ENCODE assay signal across 8 mouse cellular contexts in genomic region chr5:140608634-140609015, GRCm38 (mm10). TPM values are rescaled to one million over a fixed set of nuclear protein-coding genes. Genes with fewer than 3 reads are reported as not detected.
DNase-seq lines count a peak whose midpoint lies in the region; ATAC-seq and TF ChIP-seq lines count a peak whose summit lies in the region.

No protein-coding gene starts in this region.

- peak overlapping the region; percentile 83 for H3K9ac ChIP-seq in liver, adult 2 months (ENCODE audit: low read depth, low read length)
- peak overlapping the region; percentile 83 for H3K9ac ChIP-seq in lung, embryonic 16.5 days (ENCODE audit: low read length)
- peak overlapping the region; percentile 72 for H3K9ac ChIP-seq in stomach, postnatal 0 days (ENCODE audit: low read length)

- H3K4me2 ChIP-seq in lung, embryonic 16.5 days (ENCODE audit: low read depth, low read length), result peak overlapping the region; percentile 85
- H3K4me2 ChIP-seq in stomach, postnatal 0 days (replicated peaks; ENCODE audit: low read depth), result peak overlapping the region; percentile 71

- H3K36me3 ChIP-seq in liver, adult 2 months (ENCODE audit: control insufficient read depth, insufficient read depth, low read length), result no peaks in the 10 kb centered on the region
- peaks cover 43% of the 10 kb centered on the region for H3K36me3 ChIP-seq in hindbrain, embryonic 10.5 days
- H3K36me3 ChIP-seq in lung, embryonic 16.5 days (ENCODE audit: control insufficient read depth, insufficient read depth, low read length), result no peaks in the 10 kb centered on the region
- H3K36me3 ChIP-seq in stomach, postnatal 0 days (ENCODE audit: control insufficient read depth, insufficient read depth, low read length), result no peaks in the 10 kb centered on the region

- H3K27me3 ChIP-seq in liver, adult 2 months (ENCODE audit: control insufficient read depth, insufficient read depth, low read length), result 0 out of 2 replicates have a peak, but pooled peaks cover 3% of the 10 kb centered on the region
- peaks cover 86% of the 10 kb centered on the region for H3K27me3 ChIP-seq in hindbrain, embryonic 10.5 days (ENCODE audit: insufficient read depth, poor library complexity, severe bottlenecking)
- H3K27me3 ChIP-seq in lung, embryonic 16.5 days (ENCODE audit: control insufficient read depth, insufficient read depth, low read depth, low read length), result peaks cover 25% of the 10 kb centered on the region
- no peaks in the 10 kb centered on the region for H3K27me3 ChIP-seq in stomach, postnatal 0 days (ENCODE audit: control insufficient read depth, insufficient read depth, low read length)

- TF ChIP-seq POLR2A in liver, adult 2 months (IDR thresholded peaks at IDR 0.05; ENCODE audit: extremely low read depth, insufficient read depth, low read length), result no peak

- no peak for DNase-seq in liver, adult 2 months (ENCODE audit: extremely low read depth, low read depth, low spot score)
- DNase-seq in liver, result no peak
- peak; percentile 76 for DNase-seq in embryo, embryonic 11 days
- peak; percentile 81 for DNase-seq in hindbrain, embryonic 10.5 days (ENCODE audit: low spot score)
- peak; percentile 50 for DNase-seq in stomach, postnatal 0 days (ENCODE audit: low spot score)
- no peak for DNase-seq in cerebellum, postnatal 14 days
- no peak for DNase-seq in thymus, adult 18-20 months

- no peak for TF ChIP-seq EP300 in stomach, postnatal 0 days (optimal IDR thresholded peaks at IDR 0.05)

- H3K4me1 ChIP-seq in liver, adult 2 months (ENCODE audit: control insufficient read depth, insufficient read depth, low read length), result no peaks in the 10 kb centered on the region
- H3K4me1 ChIP-seq in hindbrain, embryonic 10.5 days (replicated peaks), result peaks cover 93% of the 10 kb centered on the region
- peaks cover 46% of the 10 kb centered on the region for H3K4me1 ChIP-seq in lung, embryonic 16.5 days (replicated peaks; ENCODE audit: control insufficient read depth, insufficient read depth, low read length)
- peaks cover 17% of the 10 kb centered on the region for H3K4me1 ChIP-seq in stomach, postnatal 0 days (replicated peaks; ENCODE audit: control insufficient read depth, insufficient read depth)

- 7% methylated on average over 16 of the region's 16 CpGs for WGBS in liver, adult 2 months
- under 1% methylated on average over 16 of the region's 16 CpGs for WGBS in hindbrain, embryonic 10.5 days
- 3% methylated on average over 16 of the region's 16 CpGs for WGBS in lung, embryonic 16.5 days
- 2% methylated on average over 15 of the region's 16 CpGs for WGBS in stomach, postnatal 0 days

- peak overlapping the region; percentile 3 for H3K27ac ChIP-seq in liver, adult 2 months (replicated peaks; ENCODE audit: insufficient read depth, low read depth, low read length)
- H3K27ac ChIP-seq in hindbrain, embryonic 10.5 days, result peak overlapping the region; percentile 98
- peak overlapping the region; percentile 99 for H3K27ac ChIP-seq in lung, embryonic 16.5 days (ENCODE audit: low read length)
- H3K27ac ChIP-seq in stomach, postnatal 0 days (replicated peaks), result peak overlapping the region; percentile 98

- TF ChIP-seq CTCF in liver, adult 2 months (IDR thresholded peaks at IDR 0.05; ENCODE audit: low read depth, low read length), result no peak
- no peak for TF ChIP-seq CTCF in stomach, postnatal 0 days (IDR thresholded peaks at IDR 0.05; ENCODE audit: low read depth)

- H3K79me2 ChIP-seq in liver, adult 2 months (ENCODE audit: control insufficient read depth, insufficient read depth, low read length), result no peaks in the 10 kb centered on the region

- H3K4me3 ChIP-seq in liver, adult 2 months (ENCODE audit: insufficient read depth, low read depth, low read length), result peak overlapping the region; percentile 73
- peak overlapping the region; percentile 88 for H3K4me3 ChIP-seq in hindbrain, embryonic 10.5 days
- H3K4me3 ChIP-seq in lung, embryonic 16.5 days (ENCODE audit: low read length), result peak overlapping the region; percentile 73
- peak overlapping the region; percentile 68 for H3K4me3 ChIP-seq in stomach, postnatal 0 days (ENCODE audit: low read depth, low read length)

- H3K9me3 ChIP-seq in hindbrain, embryonic 10.5 days, result no peaks in the 10 kb centered on the region
- H3K9me3 ChIP-seq in lung, embryonic 16.5 days (ENCODE audit: control insufficient read depth, low read length), result no peaks in the 10 kb centered on the region
- no peaks in the 10 kb centered on the region for H3K9me3 ChIP-seq in stomach, postnatal 0 days (ENCODE audit: control insufficient read depth, low read length)

- ATAC-seq in lung, embryonic 16.5 days (ENCODE audit: low read depth), result no peak
- no peak for ATAC-seq in stomach, postnatal 0 days (ENCODE audit: low FRiP score, low TSS enrichment)

RNA-seq across cellular contexts. Expression of gene Lfng, which starts 1.5 kb away (rescaled TPM):
- total RNA-seq in liver, adult 2 months (2014; rRNA removed), result 4.2 and 5.5 TPM in 2 replicates
- 9.2 and 9.5 TPM in 2 replicates for polyA plus RNA-seq in liver, adult 2 months (2012; rRNA removed)
- 40.9 and 51.2 TPM in 2 replicates for polyA plus RNA-seq in hindbrain, embryonic 10.5 days (2016; fragmentation: Nextera tagmentation; extraction: Ambion mirVana)
- 24.9 and 25.8 TPM in 2 replicates for polyA plus RNA-seq in lung, embryonic 16.5 days (2015; fragmentation: Nextera tagmentation; extraction: Ambion mirVana)
- 11.1 and 11.4 TPM in 2 replicates for polyA plus RNA-seq in stomach, postnatal 0 days (2015; fragmentation: Nextera tagmentation; extraction: Ambion mirVana)

RNA-seq across cellular contexts. Expression of gene Ttyh3, which starts 40.2 kb away (rescaled TPM):
- 1.9 and 2.7 TPM in 2 replicates for total RNA-seq in liver, adult 2 months (2014; rRNA removed)
- 7.1 and 8.6 TPM in 2 replicates for polyA plus RNA-seq in liver, adult 2 months (2012; rRNA removed)
- polyA plus RNA-seq in hindbrain, embryonic 10.5 days (2016; fragmentation: Nextera tagmentation; extraction: Ambion mirVana), result 32.1 and 52.5 TPM in 2 replicates
- polyA plus RNA-seq in lung, embryonic 16.5 days (2015; fragmentation: Nextera tagmentation; extraction: Ambion mirVana), result 27.9 and 29.4 TPM in 2 replicates
- polyA plus RNA-seq in stomach, postnatal 0 days (2015; fragmentation: Nextera tagmentation; extraction: Ambion mirVana), result 8.5 and 9.6 TPM in 2 replicates

RNA-seq across cellular contexts. Expression of gene Grifin, which starts 43.8 kb away (rescaled TPM):
- total RNA-seq in liver, adult 2 months (2014; rRNA removed), result not detected in 2 replicates
- polyA plus RNA-seq in liver, adult 2 months (2012; rRNA removed), result not detected in 2 replicates
- polyA plus RNA-seq in hindbrain, embryonic 10.5 days (2016; fragmentation: Nextera tagmentation; extraction: Ambion mirVana), result not detected in 2 replicates
- polyA plus RNA-seq in lung, embryonic 16.5 days (2015; fragmentation: Nextera tagmentation; extraction: Ambion mirVana), result 0.63 TPM in 1 of 2 replicates, not detected in the other
- 0.17 TPM in 2 replicates for polyA plus RNA-seq in stomach, postnatal 0 days (2015; fragmentation: Nextera tagmentation; extraction: Ambion mirVana)

Comparison
In these comparisons a context has a peak if more than half of its experiments do, and no peak if none do; other contexts are left out.
1. DNase-seq: peak in embryo, embryonic 11 days (single experiment), hindbrain, embryonic 10.5 days (single experiment) and stomach, postnatal 0 days (single experiment); none in liver, adult 2 months (single experiment), liver (single experiment), cerebellum, postnatal 14 days (0 of 2) and thymus, adult 18-20 months (0 of 2).
2. H3K27ac ChIP-seq: peak in every context shown above with its lines; median percentile 99 in lung, embryonic 16.5 days; 98 in hindbrain, embryonic 10.5 days; 98 in stomach, postnatal 0 days; 3 in liver, adult 2 months.
3. Peak in every context shown above with its lines, with median percentiles within 50 percentile points of each other: H3K4me3 ChIP-seq and H3K9ac ChIP-seq.